29 mouse cellular contexts compared by ENCODE assay signal in genomic region chr16:28650589-28650988, GRCm38 (mm10).
DNase-seq lines count a peak whose midpoint lies in the region; ATAC-seq and TF ChIP-seq lines count a peak whose summit lies in the region.
"Had no signal": no experiment of that assay in that cellular context is flagged by ENCODE, and none has a peak within 500 bp of the region (broad histone marks: within the 10 kb centered on the region; RNA-seq: fewer than 3 reads in every experiment).

No protein-coding gene starts in this region.

- H3K4me3 ChIP-seq in hindbrain, embryonic 16.5 days (ENCODE audit: low read length): no peak overlapping the region
- H3K4me3 ChIP-seq in hindbrain, embryonic 14.5 days (replicated peaks; ENCODE audit: low read length): no peak overlapping the region
- H3K4me3 ChIP-seq in midbrain, postnatal 0 days (ENCODE audit: low read depth, low read length): no peak overlapping the region
- no peak overlapping the region for H3K4me3 ChIP-seq in midbrain, embryonic 13.5 days (replicated peaks)
- H3K4me3 ChIP-seq: embryonic facial prominence, embryonic 12.5 days; heart, embryonic 10.5 days; heart, embryonic 15.5 days; layer of hippocampus, adult 2 months; left cerebral cortex, adult 2 months; liver, embryonic 12.5 days; midbrain, embryonic 12.5 days; myocyte; neural tube, embryonic 12.5 days had no signal

- WGBS in hindbrain, embryonic 16.5 days: 57% methylated on average over 3 of the region's 3 CpGs
- 60% methylated on average over 3 of the region's 3 CpGs for WGBS in hindbrain, embryonic 14.5 days
- WGBS in midbrain, postnatal 0 days: 43% methylated on average over 3 of the region's 3 CpGs
- WGBS in midbrain, embryonic 13.5 days: 62% methylated on average over 3 of the region's 3 CpGs

- no peaks in the 10 kb centered on the region for H3K36me3 ChIP-seq in hindbrain, embryonic 16.5 days (ENCODE audit: control insufficient read depth, insufficient read depth, low read length)
- no peaks in the 10 kb centered on the region for H3K36me3 ChIP-seq in hindbrain, embryonic 14.5 days (replicated peaks; ENCODE audit: control insufficient read depth, insufficient read depth)
- no peaks in the 10 kb centered on the region for H3K36me3 ChIP-seq in midbrain, postnatal 0 days (ENCODE audit: insufficient read depth, low read length)
- H3K36me3 ChIP-seq in midbrain, embryonic 13.5 days: no peaks in the 10 kb centered on the region
- H3K36me3 ChIP-seq: embryonic facial prominence, embryonic 12.5 days; heart, embryonic 10.5 days; heart, embryonic 15.5 days; liver, embryonic 12.5 days; midbrain, embryonic 12.5 days; neural tube, embryonic 12.5 days had no signal

- no peak overlapping the region for H3K27ac ChIP-seq in hindbrain, embryonic 16.5 days (ENCODE audit: low read depth, low read length)
- no peak overlapping the region for H3K27ac ChIP-seq in hindbrain, embryonic 14.5 days
- no peak overlapping the region for H3K27ac ChIP-seq in midbrain, postnatal 0 days (ENCODE audit: low read depth, low read length)
- H3K27ac ChIP-seq in midbrain, embryonic 13.5 days: no peak overlapping the region
- H3K27ac ChIP-seq: embryonic facial prominence, embryonic 12.5 days; heart, embryonic 10.5 days; heart, embryonic 15.5 days; layer of hippocampus, adult 2 months; left cerebral cortex, adult 2 months; liver, embryonic 12.5 days; midbrain, embryonic 12.5 days; neural tube, embryonic 12.5 days had no signal

- H3K27me3 ChIP-seq in hindbrain, embryonic 16.5 days (replicated peaks; ENCODE audit: control insufficient read depth, insufficient read depth, low read length): no peaks in the 10 kb centered on the region
- H3K27me3 ChIP-seq in hindbrain, embryonic 14.5 days (ENCODE audit: control insufficient read depth, insufficient read depth, low read length): no peaks in the 10 kb centered on the region
- no peaks in the 10 kb centered on the region for H3K27me3 ChIP-seq in midbrain, postnatal 0 days (ENCODE audit: insufficient read depth, low read length)
- no peaks in the 10 kb centered on the region for H3K27me3 ChIP-seq in midbrain, embryonic 13.5 days
- H3K27me3 ChIP-seq: embryonic facial prominence, embryonic 12.5 days; heart, embryonic 15.5 days; liver, embryonic 12.5 days; midbrain, embryonic 12.5 days; neural tube, embryonic 12.5 days; Patski had no signal

- TF ChIP-seq CTCF in midbrain, postnatal 0 days (IDR thresholded peaks at IDR 0.05): no peak

- no peaks in the 10 kb centered on the region for H3K9me3 ChIP-seq in hindbrain, embryonic 16.5 days (ENCODE audit: control insufficient read depth, low read length)
- H3K9me3 ChIP-seq in hindbrain, embryonic 14.5 days (ENCODE audit: control insufficient read depth, low read length): no peaks in the 10 kb centered on the region
- no peaks in the 10 kb centered on the region for H3K9me3 ChIP-seq in midbrain, postnatal 0 days (ENCODE audit: low read length)
- no peaks in the 10 kb centered on the region for H3K9me3 ChIP-seq in midbrain, embryonic 13.5 days
- H3K9me3 ChIP-seq: embryonic facial prominence, embryonic 12.5 days; heart, embryonic 10.5 days; heart, embryonic 15.5 days; liver, embryonic 12.5 days; midbrain, embryonic 12.5 days; neural tube, embryonic 12.5 days had no signal

- peaks cover 3% of the 10 kb centered on the region for H3K4me1 ChIP-seq in hindbrain, embryonic 16.5 days (ENCODE audit: control insufficient read depth, insufficient read depth, low read depth, low read length)
- H3K4me1 ChIP-seq in hindbrain, embryonic 14.5 days (replicated peaks; ENCODE audit: control insufficient read depth, insufficient read depth, low read length): no peaks in the 10 kb centered on the region
- H3K4me1 ChIP-seq in midbrain, postnatal 0 days (ENCODE audit: insufficient read depth, low read length): no peaks in the 10 kb centered on the region
- no peaks in the 10 kb centered on the region for H3K4me1 ChIP-seq in midbrain, embryonic 13.5 days (replicated peaks)
- H3K4me1 ChIP-seq: embryonic facial prominence, embryonic 12.5 days; heart, embryonic 10.5 days; heart, embryonic 15.5 days; liver, embryonic 12.5 days; midbrain, embryonic 12.5 days; neural tube, embryonic 12.5 days had no signal

- ATAC-seq in hindbrain, embryonic 16.5 days: peak; percentile 27; the same call in 1 of the 2 replicates
- ATAC-seq in hindbrain, embryonic 14.5 days (ENCODE audit: low FRiP score): no peak
- ATAC-seq in midbrain, postnatal 0 days (ENCODE audit: low FRiP score): no peak
- ATAC-seq in midbrain, embryonic 13.5 days: no peak
- ATAC-seq: inflammation-experienced regulatory T-cells, adult 6 months; liver, embryonic 12.5 days; liver, postnatal 0 days; Patski had no signal

- H3K4me2 ChIP-seq in hindbrain, embryonic 16.5 days (ENCODE audit: low read length): no peak overlapping the region
- no peak overlapping the region for H3K4me2 ChIP-seq in hindbrain, embryonic 14.5 days (replicated peaks)
- H3K4me2 ChIP-seq in midbrain, postnatal 0 days (ENCODE audit: low read depth, low read length, poor library complexity, severe bottlenecking): no peak overlapping the region
- no peak overlapping the region for H3K4me2 ChIP-seq in midbrain, embryonic 13.5 days (replicated peaks)
- H3K4me2 ChIP-seq: embryonic facial prominence, embryonic 12.5 days; heart, embryonic 15.5 days; liver, embryonic 12.5 days; midbrain, embryonic 12.5 days; neural tube, embryonic 12.5 days had no signal

- DNase-seq in cerebellum, adult 9-10 months: peak; percentile 47
- DNase-seq in cerebellum, adult 11-12 months: no peak
- no peak for DNase-seq in hindbrain, embryonic 14.5 days (ENCODE audit: low spot score)
- DNase-seq in midbrain, postnatal 0 days (ENCODE audit: low spot score): peak; percentile 19
- DNase-seq in kidney, adult 9 months: no peak
- DNase-seq: adrenal gland, postnatal 10 days; embryo, embryonic 11 days; gastrocnemius, postnatal 25 days; heart, adult 11 months; kidney, adult 18-20 months; kidney, postnatal 36 days; liver, postnatal 0 days; lung, postnatal 36 days; right cerebral cortex, adult 18-20 months; spleen, adult 18-20 months; thymus, postnatal 36 days had no signal

- H3K9ac ChIP-seq in hindbrain, embryonic 16.5 days (ENCODE audit: low read depth, low read length): no peak overlapping the region
- H3K9ac ChIP-seq in hindbrain, embryonic 14.5 days: no peak overlapping the region
- no peak overlapping the region for H3K9ac ChIP-seq in midbrain, postnatal 0 days (replicated peaks; ENCODE audit: low read length, poor library complexity, severe bottlenecking)
- H3K9ac ChIP-seq in midbrain, embryonic 13.5 days (replicated peaks): no peak overlapping the region
- H3K9ac ChIP-seq: embryonic facial prominence, embryonic 12.5 days; heart, embryonic 15.5 days; liver, embryonic 12.5 days; liver, postnatal 0 days; midbrain, embryonic 12.5 days; neural tube, embryonic 12.5 days had no signal

Comparison
In these comparisons a context has a peak if more than half of its experiments do, and no peak if none do; other contexts are left out.
1. DNase-seq: peak in cerebellum, adult 9-10 months (single experiment) and midbrain, postnatal 0 days (single experiment); none in cerebellum, adult 11-12 months (single experiment), hindbrain, embryonic 14.5 days (single experiment) and kidney, adult 9 months (single experiment).